Mouse (Mus musculus): ENCODE results near the gene Stab1.

DNA sequence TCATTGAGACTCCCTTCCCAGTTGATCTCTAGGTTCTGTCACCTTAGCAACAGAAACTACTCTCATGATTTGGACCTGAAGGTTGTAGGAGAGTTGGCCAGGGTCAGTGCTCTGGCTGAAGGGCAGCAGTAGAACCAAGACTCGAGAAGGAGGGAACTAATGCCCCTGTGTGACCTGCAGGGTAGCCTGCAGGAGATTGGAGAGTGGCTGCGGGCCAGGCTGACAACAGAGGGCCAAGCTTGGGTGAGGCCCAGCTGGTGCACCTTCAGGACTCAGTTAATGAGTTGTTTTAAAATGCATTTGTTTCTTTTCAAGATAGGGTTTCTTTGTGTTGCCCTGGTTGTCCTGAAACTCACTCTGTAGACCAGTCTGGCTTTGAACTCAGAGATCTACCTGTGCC lies 3.4 kb downstream of the Stab1 start:
- no peak for TF ChIP-seq CTCF (IDR thresholded peaks at IDR 0.05; ENCODE audit: low read depth, low read length)
- TF ChIP-seq TAL1 (conservative IDR thresholded peaks at IDR 0.05; ENCODE audit: low read depth, low read length): no peak
- TF ChIP-seq POLR2AphosphoS5 (IDR thresholded peaks at IDR 0.05; ENCODE audit: insufficient replicate concordance, low read depth, low read length): no peak
- TF ChIP-seq GATA2 (IDR thresholded peaks at IDR 0.05; ENCODE audit: borderline replicate concordance, low read depth, low read length): no peak
- no peak for TF ChIP-seq GATA1 (IDR thresholded peaks at IDR 0.05; ENCODE audit: borderline replicate concordance, low read length)

All from G1E (cell line).